In the genomic region with DNA sequence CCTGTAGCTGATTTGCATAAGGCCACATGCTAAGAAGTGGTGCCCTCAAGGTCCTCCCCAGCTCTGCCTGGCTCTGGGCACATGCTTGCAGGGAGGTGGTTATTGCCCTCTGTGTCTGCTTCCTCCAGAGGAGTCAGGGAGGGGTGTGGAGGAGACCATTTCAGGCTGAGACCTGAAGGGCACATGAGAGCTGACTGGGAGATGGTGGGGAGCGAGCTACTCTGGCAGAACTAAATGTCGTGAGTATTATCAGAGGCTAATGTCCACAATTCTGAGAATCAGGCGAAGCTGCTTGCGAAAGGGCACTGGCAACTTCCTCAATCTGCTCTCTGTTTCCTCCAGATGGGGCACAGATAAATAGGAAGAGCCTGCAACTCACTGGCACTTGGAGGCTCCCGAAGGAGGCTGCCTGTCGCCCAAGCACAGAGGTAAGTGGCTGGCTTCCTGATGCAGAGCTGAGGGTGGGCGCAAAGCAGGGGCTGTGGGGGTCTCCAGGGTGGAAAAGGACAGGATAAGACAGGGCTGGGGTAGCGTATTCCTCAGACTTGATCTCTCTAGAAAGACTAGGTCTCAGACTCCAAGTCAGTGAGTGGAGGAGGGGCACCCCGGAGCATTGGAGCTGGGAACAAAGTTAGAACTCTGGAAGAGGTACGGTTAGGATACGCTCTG, we compare ENCODE assay signal across 9 mouse cellular contexts. TPM values are rescaled to one million over a fixed set of nuclear protein-coding genes. Genes with fewer than 3 reads are reported as not detected.
A peak's percentile ranks its signal among the peaks of the same experiment; 100 is the strongest.
DNase-seq lines count a peak whose midpoint lies in the region; ATAC-seq and TF ChIP-seq lines count a peak whose summit lies in the region.
"Had no signal": no experiment of that assay in that cellular context is flagged by ENCODE, and none has a peak within 500 bp of the region (broad histone marks: within the 10 kb centered on the region; RNA-seq: fewer than 3 reads in every experiment).

A gene (plus strand): TSS at position 82 of the 669 bp plus-strand sequence.

- peak within 1 kb of the TSS; percentile 18; the same call in 1 of the 2 replicates for H3K4me3 ChIP-seq in thymus, adult 2 months (ENCODE audit: control insufficient read depth, insufficient read depth, low read length)
- no peak within 1 kb of the TSS for H3K4me3 ChIP-seq in midbrain, embryonic 16.5 days (ENCODE audit: low read depth, low read length)
- H3K4me3 ChIP-seq: limb, embryonic 15.5 days had no signal

- no peaks in the 10 kb centered on the region for H3K4me1 ChIP-seq in thymus, adult 2 months (replicated peaks; ENCODE audit: control insufficient read depth, insufficient read depth, low read length)
- H3K4me1 ChIP-seq in midbrain, embryonic 16.5 days (ENCODE audit: control insufficient read depth, insufficient read depth, low read length) = no peaks in the 10 kb centered on the region
- H3K4me1 ChIP-seq: limb, embryonic 15.5 days had no signal

- H3K27me3 ChIP-seq in thymus, adult 2 months (ENCODE audit: control insufficient read depth, insufficient read depth, low read length) = no peaks in the 10 kb centered on the region
- H3K27me3 ChIP-seq in midbrain, embryonic 16.5 days (ENCODE audit: control insufficient read depth, insufficient read depth, low read depth, low read length) = no peaks in the 10 kb centered on the region
- H3K27me3 ChIP-seq: limb, embryonic 15.5 days had no signal

- no peaks in the 10 kb centered on the region for H3K36me3 ChIP-seq in thymus, adult 2 months (ENCODE audit: control insufficient read depth, insufficient read depth, low read length)
- no peaks in the 10 kb centered on the region for H3K36me3 ChIP-seq in midbrain, embryonic 16.5 days (ENCODE audit: control insufficient read depth, insufficient read depth, low read length)
- H3K36me3 ChIP-seq: limb, embryonic 15.5 days had no signal

- H3K4me2 ChIP-seq in midbrain, embryonic 16.5 days (ENCODE audit: low read length) = no peak within 1 kb of the TSS
- H3K4me2 ChIP-seq: limb, embryonic 15.5 days had no signal

- no peak for DNase-seq in adrenal gland, postnatal 10 days
- no peak for DNase-seq in adrenal gland, adult 2 months
- no peak for DNase-seq in thymus, adult 2 months
- no peak for DNase-seq in thymus, postnatal 36 days
- peak; percentile 79 for DNase-seq in lung, postnatal 36 days
- DNase-seq in telencephalon, adult 2 months (ENCODE audit: low read depth, low spot score) = peak; percentile 5
- DNase-seq in yolk sac, embryonic 10.5 days (ENCODE audit: low spot score) = no peak

- 26% methylated on average over 11 of the region's 11 CpGs for WGBS in thymus, adult 2 months
- 83% methylated on average over 11 of the region's 11 CpGs for WGBS in midbrain, embryonic 16.5 days

- no peak within 1 kb of the TSS for H3K27ac ChIP-seq in thymus, adult 2 months (ENCODE audit: control insufficient read depth, insufficient read depth, low read length)
- no peak within 1 kb of the TSS for H3K27ac ChIP-seq in midbrain, embryonic 16.5 days (ENCODE audit: low read length)
- H3K27ac ChIP-seq: limb, embryonic 15.5 days had no signal

- no peak within 1 kb of the TSS for H3K9ac ChIP-seq in midbrain, embryonic 16.5 days (ENCODE audit: low read depth, low read length)
- H3K9ac ChIP-seq: limb, embryonic 15.5 days had no signal

- no peak for ATAC-seq in midbrain, embryonic 16.5 days

- H3K9me3 ChIP-seq in midbrain, embryonic 16.5 days (replicated peaks; ENCODE audit: control insufficient read depth, low read length, poor library complexity, severe bottlenecking) = no peaks in the 10 kb centered on the region
- H3K9me3 ChIP-seq: limb, embryonic 15.5 days had no signal

- no peak for TF ChIP-seq POLR2A in thymus, adult 2 months (IDR thresholded peaks at IDR 0.05; ENCODE audit: control insufficient read depth, extremely low read depth, insufficient read depth, low read length, poor library complexity)

- TF ChIP-seq CTCF in thymus, adult 2 months (IDR thresholded peaks at IDR 0.05; ENCODE audit: borderline replicate concordance, control insufficient read depth, extremely low read depth, insufficient read depth, low read length, poor library complexity) = no peak

RNA-seq across cellular contexts. Expression of the gene that starts here (rescaled TPM):
- total RNA-seq in adrenal gland, postnatal 10 days (2021) = 10 to 100 TPM; 18.4 to 20.1 TPM
- 10 to 100 TPM in 1 of 2 experiments, 1 to 10 TPM in 1; 4.6 to 13.8 TPM for total RNA-seq in adrenal gland, adult 2 months (2021)
- polyA plus RNA-seq in adrenal gland, adult 2 months (2012; rRNA removed) = 8.9 and 9.3 TPM in 2 replicates
- 35.0 and 38.3 TPM in 2 replicates for polyA plus RNA-seq in thymus, adult 2 months (2012; rRNA removed)
- 0.35 and 0.48 TPM in 2 replicates for polyA plus RNA-seq in midbrain, embryonic 16.5 days (2015; fragmentation: Nextera tagmentation; extraction: Ambion mirVana)

Comparison
In these comparisons a context has a peak if more than half of its experiments do, and no peak if none do; other contexts are left out.
1. DNase-seq: peak in lung, postnatal 36 days (single experiment) and telencephalon, adult 2 months (single experiment); none in adrenal gland, postnatal 10 days (single experiment), adrenal gland, adult 2 months (single experiment), thymus, adult 2 months (single experiment), thymus, postnatal 36 days (0 of 2) and yolk sac, embryonic 10.5 days (single experiment).